Mouse (Mus musculus): ENCODE results near the gene Atf6b.
A peak's percentile ranks its signal among the peaks of the same experiment; 100 is the strongest.

The Atf6b gene

GRCm38 (mm10) chr17:34627093-34627942, 19.6 kb upstream of the Atf6b start:
- peak; percentile 65 to 77 for DNase-seq

GRCm38 (mm10) chr17:34627943-34628643, 18.9 kb upstream of the Atf6b start, which contains the start of gene Ppt2:
Gene Ppt2, minus strand, starts transcription at chr17:34628510.
- peak; percentile 59 to 66 for DNase-seq

GRCm38 (mm10) chr17:34628644-34628967, 18.3 kb upstream of the Atf6b start:
- DNase-seq: peak in 1 of 2 experiments; percentile 55

GRCm38 (mm10) chr17:34629221-34629751, 17.7 kb upstream of the Atf6b start, which contains the start of gene Prrt1:
Gene Prrt1, plus strand, starts transcription at chr17:34629533.
- DNase-seq: peak in 1 of 2 experiments; percentile 48

- DNase-seq: peak; percentile 81 to 88
Observed at GRCm38 (mm10) chr17:34629796-34630603, 16.9 kb upstream of the Atf6b start.

GRCm38 (mm10) chr17:34630761-34631301, 16.1 kb upstream of the Atf6b start:
- peak; percentile 65 to 73 for DNase-seq

GRCm38 (mm10) chr17:34631647-34632046, 15.3 kb upstream of the Atf6b start:
- DNase-seq: no peak

GRCm38 (mm10) chr17:34632261-34632691, 14.7 kb upstream of the Atf6b start:
- peak; percentile 84 to 90 for DNase-seq

- no peak for DNase-seq
Observed at GRCm38 (mm10) chr17:34635671-34636070, 11.3 kb upstream of the Atf6b start.

- no peak for DNase-seq
Observed at GRCm38 (mm10) chr17:34637459-34637858, 9.5 kb upstream of the Atf6b start.

- DNase-seq: no peak
Observed at GRCm38 (mm10) chr17:34639461-34640255, 7.3 kb upstream of the Atf6b start.

- no peak for DNase-seq
Observed at GRCm38 (mm10) chr17:34640778-34641601, 6.0 kb upstream of the Atf6b start.

- DNase-seq: no peak
Observed at GRCm38 (mm10) chr17:34641945-34642344, 5.0 kb upstream of the Atf6b start.

GRCm38 (mm10) chr17:34643379-34643778, 3.6 kb upstream of the Atf6b start:
- DNase-seq: no peak

GRCm38 (mm10) chr17:34643944-34644343, 3.0 kb upstream of the Atf6b start:
- no peak for DNase-seq

GRCm38 (mm10) chr17:34644608-34645007, 2.3 kb upstream of the Atf6b start, which contains the start of gene Fkbpl:
Gene Fkbpl, plus strand, starts transcription at chr17:34644764.
- DNase-seq: peak; percentile 90 to 93

GRCm38 (mm10) chr17:34645256-34645829, 1.6 kb upstream of the Atf6b start:
- DNase-seq: no peak

GRCm38 (mm10) chr17:34645831-34646511, 975 bp upstream of the Atf6b start:
- no peak for DNase-seq

- DNase-seq: no peak
Observed at GRCm38 (mm10) chr17:34648141-34648890, 1.4 kb downstream of the Atf6b start.

Data from thymus, adult 18-20 months (tissue).